8 mouse cellular contexts compared by ENCODE assay signal in genomic region chr6:100439071-100439737, GRCm38 (mm10).
A peak's percentile ranks its signal among the peaks of the same experiment; 100 is the strongest.
DNase-seq lines count a peak whose midpoint lies in the region; ATAC-seq and TF ChIP-seq lines count a peak whose summit lies in the region.

No protein-coding gene starts in this region.

- peaks cover 10% of the 10 kb centered on the region for H3K4me1 ChIP-seq in embryonic facial prominence, embryonic 14.5 days (ENCODE audit: control insufficient read depth, insufficient read depth, low read length)
- peaks cover 7% of the 10 kb centered on the region; the same call in 1 of the 2 replicates for H3K4me1 ChIP-seq in neural tube, embryonic 14.5 days (ENCODE audit: control insufficient read depth, insufficient read depth, low read length)

- intact Hi-C loops in left cerebral cortex, adult 2 months (cut with DNase I): loop anchor here (5.0 kb wide), 1 partner anchor 77 kb away; no protein-coding TSS in a partner anchor
- intact Hi-C loops in left cerebral cortex, postnatal 10 days (cut with DNase I): no loop called here

- H3K27ac ChIP-seq in left cerebral cortex, adult 2 months: no peak overlapping the region
- no peak overlapping the region for H3K27ac ChIP-seq in embryonic facial prominence, embryonic 14.5 days (replicated peaks; ENCODE audit: low read depth, low read length)
- H3K27ac ChIP-seq in neural tube, embryonic 14.5 days (ENCODE audit: low read depth, low read length): no peak overlapping the region

- H3K9ac ChIP-seq in embryonic facial prominence, embryonic 14.5 days (ENCODE audit: low read depth, low read length): no peak overlapping the region
- H3K9ac ChIP-seq in neural tube, embryonic 14.5 days (replicated peaks; ENCODE audit: low read depth, low read length): peak overlapping the region; percentile 47; the same call in 1 of the 2 replicates

- H3K9me3 ChIP-seq in embryonic facial prominence, embryonic 14.5 days (ENCODE audit: control insufficient read depth, low read length): no peaks in the 10 kb centered on the region
- no peaks in the 10 kb centered on the region for H3K9me3 ChIP-seq in neural tube, embryonic 14.5 days (ENCODE audit: control insufficient read depth, low read length)

- no peaks in the 10 kb centered on the region for H3K36me3 ChIP-seq in embryonic facial prominence, embryonic 14.5 days (ENCODE audit: control insufficient read depth, insufficient read depth, low read length)
- H3K36me3 ChIP-seq in neural tube, embryonic 14.5 days (ENCODE audit: control insufficient read depth, insufficient read depth, low read length): no peaks in the 10 kb centered on the region

- WGBS in embryonic facial prominence, embryonic 14.5 days: 6% methylated on average over 8 of the region's 8 CpGs
- 13% methylated on average over 8 of the region's 8 CpGs for WGBS in neural tube, embryonic 14.5 days

- H3K27me3 ChIP-seq in embryonic facial prominence, embryonic 14.5 days (replicated peaks; ENCODE audit: control insufficient read depth, insufficient read depth, low read length): 0 out of 2 replicates have a peak, but pooled peaks cover 10% of the 10 kb centered on the region
- 0 out of 2 replicates have a peak, but pooled peaks cover 5% of the 10 kb centered on the region for H3K27me3 ChIP-seq in neural tube, embryonic 14.5 days (ENCODE audit: control insufficient read depth, insufficient read depth, low read length)

- H3K4me3 ChIP-seq in left cerebral cortex, adult 2 months: peak overlapping the region; percentile 39
- H3K4me3 ChIP-seq in embryonic facial prominence, embryonic 14.5 days (ENCODE audit: low read depth, low read length): peak overlapping the region; percentile 25
- H3K4me3 ChIP-seq in neural tube, embryonic 14.5 days (ENCODE audit: low read depth, low read length): peak overlapping the region; percentile 3; the same call in 1 of the 2 replicates

- ATAC-seq in embryonic facial prominence, embryonic 14.5 days (ENCODE audit: low read depth): peak; percentile 34; the same call in 1 of the 2 replicates
- ATAC-seq in neural tube, embryonic 14.5 days (ENCODE audit: low read depth): 0 out of 2 replicates have a peak, but pooled peaks have one; percentile 25

- no peak for TF ChIP-seq CTCF in left cerebral cortex, adult 2 months (IDR thresholded peaks at IDR 0.05)

- peak; percentile 29 to 33 for DNase-seq in left cerebral cortex, adult 2 months (ENCODE audit: extremely low spot score in 1 of 2, low spot score in 2 of 2)
- no peak for DNase-seq in left cerebral cortex, postnatal 10 days (ENCODE audit: extremely low spot score in 1 of 2, low spot score in 2 of 2)
- no peak for DNase-seq in embryonic facial prominence, embryonic 14.5 days (ENCODE audit: low spot score)
- DNase-seq in layer of hippocampus, postnatal 36 days: peak; percentile 15 to 30
- no peak for DNase-seq in urinary bladder, postnatal 10 days (ENCODE audit: low spot score)
- DNase-seq in spleen, postnatal 14 days (ENCODE audit: low spot score in 2 of 2): no peak
- DNase-seq in yolk sac, embryonic 10.5 days (ENCODE audit: low spot score): no peak

- H3K4me2 ChIP-seq in embryonic facial prominence, embryonic 14.5 days (ENCODE audit: low read depth, low read length): peak overlapping the region; percentile 58
- peak overlapping the region; percentile 54 for H3K4me2 ChIP-seq in neural tube, embryonic 14.5 days (ENCODE audit: low read depth, low read length)

Comparison
In these comparisons a context has a peak if more than half of its experiments do, and no peak if none do; other contexts are left out.
1. DNase-seq: peak in left cerebral cortex, adult 2 months (2 of 2) and layer of hippocampus, postnatal 36 days (2 of 2); none in left cerebral cortex, postnatal 10 days (0 of 2), embryonic facial prominence, embryonic 14.5 days (single experiment), urinary bladder, postnatal 10 days (single experiment), spleen, postnatal 14 days (0 of 2) and yolk sac, embryonic 10.5 days (single experiment).
2. Peak in every context shown above with its lines, with median percentiles within 50 percentile points of each other: H3K4me3 ChIP-seq.